Mouse (Mus musculus): ENCODE measurements at regions not wholly inside any gene's neighbourhood (a gene's known extent, or its start where the extent isn't known, plus 50 kb on each side); places are given as distances from the start of the nearest gene placed in this dataset.

- TF ChIP-seq POLR2A (IDR thresholded peaks at IDR 0.05; ENCODE audit: extremely low read depth, insufficient read depth, low read length) (no peak), CTCF (IDR thresholded peaks at IDR 0.05; ENCODE audit: extremely low read depth, insufficient read depth, low read length) (no peak)
Observed at GRCm38 (mm10) chr12:77783909-77784308, 410.1 kb upstream of the Gm6657 start.
